Mouse (Mus musculus) heart, embryonic 12.5 days (tissue): ENCODE results near the gene H3f3a. TPM values are rescaled to one million over a fixed set of nuclear protein-coding genes. Genes with fewer than 3 reads are reported as not detected.

Source experiments
- ATAC-seq: fragments of 200-750 bp; cut with Nextera tagmentation; 2 replicates; pipeline ENCODE4 v1.8.0; 2017; ENCODE audit warnings: moderate TSS enrichment, moderate library complexity; ENCODE audit not compliant: insufficient number of reproducible peaks, low FRiP score
- H3K27ac ChIP-seq: fragments of 300-500 bp; sonication (generic); 2 replicates; pipeline ENCODE4 v1.5.1; 2016; ENCODE audit warnings: mild to moderate bottlenecking, moderate library complexity; ENCODE audit not compliant: poor library complexity, severe bottlenecking
- H3K27me3 ChIP-seq: fragments of 300-500 bp; sonication (generic); replicated peaks from 2 replicates; pipeline ENCODE4 v1.6.1; 2016; ENCODE audit warnings: mild to moderate bottlenecking, moderate library complexity
- H3K36me3 ChIP-seq: fragments of 300-500 bp; sonication (generic); 2 replicates; pipeline ENCODE4 v1.6.1; 2016; ENCODE audit warnings: mild to moderate bottlenecking, moderate library complexity
- H3K4me1 ChIP-seq: fragments of 300-500 bp; sonication (generic); replicated peaks from 2 replicates; pipeline ENCODE4 v1.6.1; 2016; ENCODE audit warnings: mild to moderate bottlenecking
- H3K4me2 ChIP-seq: fragments of 300-500 bp; sonication (generic); 2 replicates; pipeline ENCODE4 v1.6.1; 2016; ENCODE audit warnings: mild to moderate bottlenecking, moderate library complexity
- H3K4me3 ChIP-seq: fragments of 300-500 bp; sonication (generic); 2 replicates; pipeline ENCODE4 v1.5.1; 2016; ENCODE audit warnings: mild to moderate bottlenecking
- H3K9ac ChIP-seq: fragments of 300-500 bp; sonication (generic); 2 replicates; pipeline ENCODE4 v1.6.1; 2016; ENCODE audit warnings: mild to moderate bottlenecking, moderate library complexity
- H3K9me3 ChIP-seq: fragments of 300-500 bp; sonication (generic); replicated peaks from 2 replicates; pipeline ENCODE4 v1.6.1; 2016; ENCODE audit warnings: mild to moderate bottlenecking, moderate library complexity
- WGBS: fragments of 180-500 bp; shearing (Covaris S2); methylation state at CpG from one replicate; pipeline ENCODE4 v1.1.7; 2016; 5-methylcytosine and 5-hydroxymethylcytosine counted together
- polyA plus RNA-seq: library from polyadenylated mRNA; unstranded; fragments of >200 nt; fragmentation: Nextera tagmentation; extraction: Ambion mirVana; gene quantifications from 2 replicates; pipeline ENCODE4 v1.2.1, GENCODE M21; 2016

H3f3a gene
- polyA plus RNA-seq, 1 experiment from 2014 or later, result 1,670 TPM

DNA sequence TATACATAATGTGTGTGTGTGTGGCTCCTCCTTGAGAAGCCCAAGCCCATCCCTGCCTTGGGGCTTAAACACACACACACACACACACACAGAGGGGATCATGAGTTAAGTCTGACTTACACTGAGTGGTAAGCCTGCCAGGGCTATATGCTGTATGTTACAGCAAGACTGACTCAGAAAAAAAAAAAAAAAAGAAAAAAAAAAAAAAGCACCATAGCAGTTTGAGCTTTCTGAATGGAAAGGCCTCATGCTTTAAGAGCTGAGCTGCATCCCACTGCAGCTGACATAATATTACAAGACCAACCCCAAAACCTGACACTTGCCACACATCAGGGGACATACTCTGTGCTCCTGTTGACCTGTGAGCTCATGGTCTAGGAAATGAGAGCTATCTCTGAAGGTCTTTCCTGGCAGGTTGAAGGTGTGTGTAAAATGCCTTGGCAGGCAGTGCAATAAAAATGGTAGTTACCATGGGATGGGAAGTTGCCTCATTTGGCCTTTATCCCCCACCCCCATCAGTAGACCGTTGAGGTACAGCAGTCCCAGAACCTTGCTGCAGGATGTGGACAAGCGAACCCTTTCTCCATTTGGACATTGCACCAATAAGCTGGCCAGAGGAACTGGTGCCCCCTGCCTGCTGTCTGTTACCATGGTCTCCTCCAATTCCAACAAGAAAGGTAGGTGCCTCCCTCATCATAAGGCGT lies 56.3 kb downstream of the H3f3a start:
- Histone ChIP-seq H3K9me3 (no peaks in the 10 kb centered on the region), H3K27me3 (no peaks in the 10 kb centered on the region), H3K36me3 (peaks cover 28% of the 10 kb centered on the region), H3K4me3 (no peak overlapping the region), H3K9ac (no peak overlapping the region), H3K4me1 (no peaks in the 10 kb centered on the region), H3K27ac (no peak overlapping the region), H3K4me2 (no peak overlapping the region)
- 79% methylated on average over 3 of the region's 3 CpGs for WGBS
- ATAC-seq, result no peak

DNA sequence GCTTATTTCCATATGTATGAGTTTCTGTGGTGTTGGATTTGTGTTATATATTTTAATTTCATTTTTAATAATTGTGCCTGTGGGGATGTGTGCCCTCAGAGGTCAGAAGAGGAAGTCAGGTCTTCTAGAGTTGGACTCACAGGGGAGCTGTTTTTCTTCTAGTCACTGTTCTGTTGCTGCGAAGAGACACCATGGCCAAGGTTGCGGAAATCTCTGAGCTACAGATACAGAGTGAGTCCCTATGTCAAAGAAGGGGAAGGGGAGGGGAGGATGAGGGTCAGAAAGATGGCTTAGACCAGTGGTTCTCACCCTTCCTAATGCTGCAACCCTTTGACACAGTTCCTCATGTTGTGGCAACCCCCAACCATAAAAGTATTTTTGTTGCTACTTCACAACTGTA lies 57.0 kb downstream of the H3f3a start:
- no peak for ATAC-seq
- Histone ChIP-seq H3K4me1 (no peaks in the 10 kb centered on the region), H3K9ac (no peak overlapping the region), H3K27me3 (no peaks in the 10 kb centered on the region), H3K4me3 (no peak overlapping the region), H3K27ac (no peak overlapping the region), H3K9me3 (no peaks in the 10 kb centered on the region), H3K4me2 (no peak overlapping the region), H3K36me3 (peaks cover 35% of the 10 kb centered on the region)
- WGBS, result 90% methylated on average over 2 of the region's 2 CpGs

DNA sequence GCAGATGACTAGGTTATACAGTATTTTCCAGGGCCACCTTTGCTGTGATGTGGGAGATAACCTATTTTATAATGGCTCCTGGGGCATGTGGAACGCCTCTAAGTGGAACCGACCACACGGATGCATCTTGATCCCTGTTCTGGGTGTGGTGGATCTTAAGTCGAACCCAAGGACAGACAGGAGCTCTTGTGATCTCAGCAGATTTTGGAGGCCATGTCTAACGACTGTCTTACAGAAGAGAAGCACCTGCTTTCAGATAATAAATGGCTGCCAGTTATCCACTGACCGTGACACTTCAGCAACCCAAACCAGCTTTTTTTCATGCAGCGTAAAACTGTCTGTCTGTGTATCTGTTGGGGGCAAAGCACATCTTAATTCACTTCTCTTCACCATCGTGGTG lies 59.4 kb downstream of the H3f3a start:
- Histone ChIP-seq H3K9me3 (no peaks in the 10 kb centered on the region), H3K9ac (no peak overlapping the region), H3K27ac (no peak overlapping the region), H3K27me3 (no peaks in the 10 kb centered on the region), H3K4me3 (no peak overlapping the region), H3K4me1 (no peaks in the 10 kb centered on the region), H3K4me2 (no peak overlapping the region), H3K36me3 (peaks cover 44% of the 10 kb centered on the region)
- WGBS, result 87% methylated on average over 8 of the region's 8 CpGs
- ATAC-seq, result no peak

DNA sequence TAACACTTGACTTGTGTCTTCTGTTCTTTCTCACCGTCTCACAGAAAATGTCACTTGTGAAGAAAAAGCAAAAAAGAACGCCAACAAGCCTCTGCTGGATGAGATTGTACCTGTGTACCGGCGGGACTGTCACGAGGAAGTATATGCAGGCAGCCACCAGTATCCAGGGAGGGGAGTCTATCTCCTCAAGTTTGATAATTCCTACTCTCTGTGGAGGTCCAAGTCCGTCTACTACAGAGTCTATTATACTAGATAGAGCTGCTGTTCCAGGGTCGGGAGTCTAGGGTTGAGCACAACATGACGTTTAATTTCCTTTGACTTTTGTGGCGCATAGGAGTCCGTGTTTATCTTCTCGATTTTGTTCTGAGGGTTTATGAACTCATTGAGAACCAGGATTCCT lies 61.6 kb downstream of the H3f3a start:
- WGBS, result 89% methylated on average over 11 of the region's 11 CpGs
- ATAC-seq, result no peak
- H3K36me3 ChIP-seq, result peaks cover 64% of the 10 kb centered on the region

More for the DNA sequence above, 61.6 kb downstream of the H3f3a start:
- H3K9me3 ChIP-seq, result no peaks in the 10 kb centered on the region
- H3K27me3 ChIP-seq, result no peaks in the 10 kb centered on the region
- H3K4me3 ChIP-seq, result no peak overlapping the region
- H3K27ac ChIP-seq, result no peak overlapping the region
- H3K9ac ChIP-seq, result no peak overlapping the region
- no peaks in the 10 kb centered on the region for H3K4me1 ChIP-seq
- H3K4me2 ChIP-seq, result no peak overlapping the region

Other genes with a start within 250 kb of the H3f3a start
- gene Parp1, start 245.0 kb downstream of the H3f3a start, polyA plus RNA-seq, result 105 and 118 TPM in 2 replicates
- gene Lin9, start 172.8 kb downstream of the H3f3a start, polyA plus RNA-seq, result 18.5 and 19.0 TPM in 2 replicates
- gene Mixl1, start 116.9 kb downstream of the H3f3a start, polyA plus RNA-seq, result not detected in 2 replicates
- gene Acbd3, start 87.9 kb downstream of the H3f3a start, polyA plus RNA-seq, result 29.2 and 29.7 TPM in 2 replicates
- gene Sde2, start 37.2 kb upstream of the H3f3a start, polyA plus RNA-seq, result 30.7 and 32.3 TPM in 2 replicates
- 0.15 TPM in 2 replicates for gene Lefty2, start 79.2 kb upstream of the H3f3a start, polyA plus RNA-seq
- 52.2 and 58.2 TPM in 2 replicates for gene Pycr2, start 90.3 kb upstream of the H3f3a start, polyA plus RNA-seq
- gene Lefty1, start 121.1 kb upstream of the H3f3a start, polyA plus RNA-seq, result 1.00 and 1.1 TPM in 2 replicates
- gene Tmem63a, start 128.4 kb upstream of the H3f3a start, polyA plus RNA-seq, result 10.2 and 10.6 TPM in 2 replicates
- 5.0 and 5.1 TPM in 2 replicates for gene Ephx1, start 207.0 kb upstream of the H3f3a start, polyA plus RNA-seq
- not detected in 2 replicates for gene 9130409I23Rik, start 237.3 kb upstream of the H3f3a start, polyA plus RNA-seq